Mouse (Mus musculus) right cerebral cortex, postnatal 14 days (tissue): ENCODE results near the gene Rgcc.

Experiments used
- DNase-seq: peaks from one replicate; pipeline ENCODE4 v3.0.0; 2022

Gene Rgcc

GRCm38 (mm10) chr14:79299796-79300195 is 1.6 kb downstream of the Rgcc start:
- no peak for DNase-seq

GRCm38 (mm10) chr14:79299230-79299629 is 2.2 kb downstream of the Rgcc start:
- DNase-seq: no peak

GRCm38 (mm10) chr14:79298314-79298992 is 3.0 kb downstream of the Rgcc start:
- no peak for DNase-seq

GRCm38 (mm10) chr14:79296836-79297235 is 4.6 kb downstream of the Rgcc start:
- no peak for DNase-seq

- no peak for DNase-seq
Measured at GRCm38 (mm10) chr14:79296201-79296600, 5.2 kb downstream of the Rgcc start.

- no peak for DNase-seq
Measured at GRCm38 (mm10) chr14:79295579-79295978, 5.9 kb downstream of the Rgcc start.

- no peak for DNase-seq
Measured at GRCm38 (mm10) chr14:79294950-79295349, 6.5 kb downstream of the Rgcc start.

GRCm38 (mm10) chr14:79294051-79294814 is 7.2 kb downstream of the Rgcc start:
- no peak for DNase-seq

- DNase-seq: no peak
Measured at GRCm38 (mm10) chr14:79293119-79293780, 8.2 kb downstream of the Rgcc start.

GRCm38 (mm10) chr14:79291629-79292028 is 9.8 kb downstream of the Rgcc start:
- DNase-seq: no peak

GRCm38 (mm10) chr14:79290683-79291425 is 10.6 kb downstream of the Rgcc start:
- no peak for DNase-seq

GRCm38 (mm10) chr14:79289909-79290308 is 11.5 kb downstream of the Rgcc start:
- no peak for DNase-seq

GRCm38 (mm10) chr14:79288280-79288679 is 13.2 kb downstream of the Rgcc start:
- no peak for DNase-seq

- DNase-seq: no peak
Measured at GRCm38 (mm10) chr14:79287251-79287863, 14.1 kb downstream of the Rgcc start.

- no peak for DNase-seq
Measured at GRCm38 (mm10) chr14:79285549-79285948, 15.9 kb downstream of the Rgcc start.

- no peak for DNase-seq
Measured at GRCm38 (mm10) chr14:79284616-79285015, 16.8 kb downstream of the Rgcc start.

GRCm38 (mm10) chr14:79283952-79284351 is 17.5 kb downstream of the Rgcc start:
- DNase-seq: no peak

- DNase-seq: no peak
Measured at GRCm38 (mm10) chr14:79281894-79282553, 19.4 kb downstream of the Rgcc start.

- no peak for DNase-seq
Measured at GRCm38 (mm10) chr14:79280456-79280855, 21.0 kb downstream of the Rgcc start.

GRCm38 (mm10) chr14:79279494-79279893 is 22.0 kb downstream of the Rgcc start:
- no peak for DNase-seq

- no peak for DNase-seq
Measured at GRCm38 (mm10) chr14:79278927-79279326, 22.5 kb downstream of the Rgcc start.

- DNase-seq: no peak
Measured at GRCm38 (mm10) chr14:79277922-79278321, 23.5 kb downstream of the Rgcc start.
